Mouse (Mus musculus): ENCODE data around the gene Sdhd.

Sdhd gene

DNA sequence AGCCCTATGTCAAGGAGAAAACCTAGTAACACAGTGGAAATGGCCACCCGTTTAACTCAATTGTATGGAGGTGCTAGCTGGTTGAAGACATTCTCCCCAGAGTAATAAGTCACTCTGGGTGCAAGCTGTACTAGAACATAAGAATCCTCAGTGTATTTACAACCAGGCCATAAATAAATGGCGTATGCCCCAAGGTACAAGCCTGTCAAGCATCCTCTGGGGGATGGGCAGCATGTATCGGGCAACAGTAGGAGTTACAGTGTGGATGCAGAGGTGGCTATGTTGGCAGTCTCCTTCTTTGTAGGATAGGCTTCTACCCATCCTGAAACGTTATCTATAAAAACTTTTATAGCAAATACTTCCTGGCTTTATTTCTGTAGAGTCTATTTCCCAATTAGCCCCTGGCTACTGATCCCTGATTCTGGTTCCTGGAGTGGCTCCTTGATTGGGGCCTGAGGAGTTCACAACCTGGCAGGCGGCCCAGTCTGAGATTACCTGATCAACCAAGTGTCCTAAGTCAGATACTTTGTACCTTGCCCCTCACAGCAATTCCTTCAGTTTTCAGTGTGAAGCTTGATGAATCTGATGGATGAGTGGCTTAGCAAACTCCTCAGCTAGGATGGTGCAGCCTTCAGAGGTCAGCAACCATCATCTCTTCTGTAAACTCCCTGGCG, 18.3 kb downstream of the Sdhd start:
- no peak for DNase-seq

DNA sequence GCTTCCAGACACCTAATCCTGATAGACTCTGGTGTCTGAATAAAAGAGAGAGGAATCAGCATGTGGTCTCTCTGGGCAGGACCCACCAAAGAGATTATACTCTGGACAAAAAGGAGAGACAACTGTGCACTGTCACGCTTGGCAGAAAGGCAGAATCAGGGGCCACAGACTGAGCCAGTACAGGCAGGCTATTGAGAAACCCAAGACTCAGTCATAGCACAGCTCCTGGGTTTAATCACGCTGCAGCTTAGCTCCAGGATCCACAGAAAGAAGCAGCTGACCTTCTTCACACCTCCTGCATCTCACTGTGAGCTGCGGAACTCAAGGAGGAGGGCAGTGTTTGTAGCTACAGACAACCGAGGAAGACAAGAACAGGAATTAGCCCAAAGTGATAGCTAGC, 23.2 kb downstream of the Sdhd start:
- no peak for DNase-seq

GRCm38 (mm10) chr9:50569599-50570525, 33.8 kb downstream of the Sdhd start:
- DNase-seq, result no peak

- DNase-seq, result no peak
These were observed 35.7 kb downstream of the Sdhd start for GRCm38 (mm10) chr9:50567881-50568280.

- no peak for DNase-seq
These were observed 36.2 kb downstream of the Sdhd start for GRCm38 (mm10) chr9:50567372-50567771.

DNA sequence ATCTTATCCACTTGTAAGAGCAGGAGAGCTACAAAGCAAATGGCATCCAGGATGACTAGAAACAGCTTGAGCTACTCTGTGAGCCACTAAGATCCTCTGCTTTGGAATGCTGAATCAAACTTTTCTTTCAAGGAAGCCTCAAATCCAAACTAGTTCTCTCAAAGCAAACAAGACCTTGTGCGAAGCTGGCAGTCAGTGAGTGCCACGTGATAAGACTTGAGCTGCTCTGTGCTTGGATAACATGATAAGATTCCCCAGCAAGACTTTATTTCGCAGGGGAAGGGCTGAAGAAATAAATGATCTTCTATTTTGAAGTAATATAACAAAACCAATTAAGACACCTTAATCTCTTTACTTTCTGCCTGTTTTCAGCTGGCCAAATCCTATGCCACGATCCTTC, 37.7 kb downstream of the Sdhd start:
- no peak for DNase-seq

GRCm38 (mm10) chr9:50565173-50565572, 38.4 kb downstream of the Sdhd start:
- no peak for DNase-seq

- DNase-seq, result no peak
These were observed 41.7 kb downstream of the Sdhd start for GRCm38 (mm10) chr9:50561918-50562360.

DNA sequence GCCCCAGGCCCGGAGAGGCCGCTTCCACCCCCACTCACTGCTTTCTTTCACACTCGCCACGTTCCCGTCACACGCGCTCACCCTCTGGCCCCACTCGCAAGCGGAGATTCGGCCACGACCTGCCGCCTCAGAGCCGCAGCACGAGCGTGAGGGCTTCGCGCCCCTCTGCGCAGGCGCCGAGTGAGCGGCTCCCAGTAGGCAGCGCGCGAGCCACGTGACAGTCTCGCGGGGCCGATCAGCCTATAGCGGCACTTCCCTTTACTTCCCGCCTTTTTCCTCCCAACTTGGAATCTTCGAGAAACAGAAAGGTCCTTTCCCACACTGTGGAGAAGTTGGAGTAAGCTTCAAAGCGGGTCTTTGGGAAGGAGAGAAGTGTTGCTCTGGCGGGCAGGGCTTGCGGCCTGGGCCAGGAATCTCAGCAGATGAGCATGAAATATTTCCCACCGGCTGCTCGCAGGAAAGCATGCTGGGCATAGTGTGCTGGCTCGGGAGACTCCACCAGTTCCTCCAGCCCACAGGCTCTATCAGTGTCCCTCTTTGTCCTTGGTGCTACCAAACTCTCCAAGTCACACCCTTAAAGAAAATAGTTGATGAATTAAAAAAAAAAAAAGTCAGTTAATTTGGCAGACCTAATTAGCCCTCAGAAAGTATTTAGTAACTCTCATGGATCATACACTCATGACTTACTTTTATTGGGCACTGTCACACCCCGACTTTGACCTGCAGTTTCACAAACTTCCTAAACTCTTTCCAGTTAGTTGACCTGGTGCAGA, 42.3 kb downstream of the Sdhd start, which contains the start of gene Tex12:
TSS of gene Tex12 (minus strand) at position 181 of the 773 bp plus-strand sequence.
- DNase-seq, result no peak

GRCm38 (mm10) chr9:50555094-50555446, 48.5 kb downstream of the Sdhd start, which contains the start of gene Bco2:
Gene Bco2, minus strand, starts transcription at chr9:50555181.
- no peak for DNase-seq

DNA sequence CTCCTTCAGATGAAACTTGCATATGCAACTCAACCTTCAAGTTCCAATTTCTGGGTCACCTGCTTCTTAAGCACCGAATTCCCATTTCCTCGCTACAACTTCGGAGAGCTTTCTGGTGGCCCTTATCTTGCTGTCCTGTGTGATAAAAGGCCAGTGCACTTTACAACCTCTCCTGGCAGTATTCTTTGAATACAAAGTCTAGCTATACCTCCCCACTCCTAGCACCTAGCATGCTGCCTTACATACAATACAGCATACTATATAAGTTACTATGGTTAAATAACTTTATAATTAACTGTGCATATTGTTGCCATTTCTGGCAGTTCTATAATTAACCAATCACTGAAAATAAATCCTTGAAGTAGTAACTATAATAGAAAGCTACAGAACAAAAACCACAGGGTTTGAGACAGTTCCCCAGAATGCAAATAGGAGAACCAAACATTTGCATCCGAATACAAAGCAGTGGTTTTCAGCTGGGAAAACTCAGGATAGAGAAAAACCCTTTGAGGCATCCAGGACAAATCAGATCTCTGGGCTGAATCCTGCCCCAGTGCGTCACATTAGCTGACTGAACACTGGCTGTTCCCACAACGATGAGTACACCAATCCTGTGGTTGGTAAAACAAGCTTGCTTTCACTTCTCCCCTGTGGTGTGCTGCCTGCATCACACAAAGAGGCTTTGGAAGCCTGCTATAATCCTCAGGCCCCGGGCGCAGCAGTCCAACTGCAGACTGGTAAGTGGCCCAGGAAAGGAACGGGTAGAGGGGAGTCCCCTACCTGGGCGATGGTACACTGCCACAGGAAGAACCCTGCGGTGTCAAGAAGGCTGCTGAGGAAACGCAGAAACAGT, 49.1 kb downstream of the Sdhd start, which contains the start of gene Il18:
TSS of gene Il18 (plus strand) at position 587 of the 853 bp plus-strand sequence.
- DNase-seq, result peak; percentile 32

GRCm38 (mm10) chr9:50553547-50553946, 50.1 kb downstream of the Sdhd start:
- DNase-seq, result no peak

DNA sequence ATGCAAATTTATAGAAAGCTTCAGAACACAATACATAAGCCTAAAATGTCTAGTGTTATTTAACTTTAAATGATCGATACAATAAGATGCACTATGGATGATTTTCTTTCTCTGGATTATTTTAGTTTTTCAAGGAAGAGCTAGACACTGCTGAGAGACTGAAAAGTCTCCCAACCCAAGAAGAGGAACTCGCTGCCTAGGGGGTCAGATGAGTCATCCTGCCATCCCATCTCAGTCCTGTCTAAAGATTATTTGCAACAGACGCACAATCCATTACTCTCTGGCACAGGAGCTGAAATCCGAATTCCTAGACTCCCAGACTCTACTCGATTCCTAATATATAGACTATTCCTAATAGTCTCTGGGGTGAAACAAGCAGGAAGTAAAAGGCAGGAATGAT, 51.4 kb downstream of the Sdhd start:
- no peak for DNase-seq

DNA sequence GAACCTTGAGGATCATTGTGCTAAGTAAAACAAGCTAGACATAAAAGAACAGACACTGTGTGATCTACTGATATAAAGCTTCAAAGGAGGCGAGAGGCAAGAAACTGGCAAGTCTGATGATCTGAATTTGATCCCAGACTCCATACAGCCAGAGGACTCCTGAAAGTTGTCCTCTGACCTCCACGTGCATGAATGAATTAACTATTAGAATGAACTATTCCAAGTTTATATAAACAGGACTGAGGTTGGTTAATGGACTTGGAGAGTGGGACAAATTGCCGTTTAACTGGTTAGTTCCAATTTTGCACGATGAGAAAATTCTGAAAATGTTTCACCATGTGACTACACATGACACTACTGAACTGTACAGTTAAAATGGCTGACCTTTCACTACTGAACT, 54.7 kb downstream of the Sdhd start:
- no peak for DNase-seq

- DNase-seq, result no peak
These were observed 55.6 kb downstream of the Sdhd start for GRCm38 (mm10) chr9:50547859-50548478.

All from cerebellum, adult 9-10 months (tissue).